8 mouse cellular contexts compared by ENCODE assay signal in genomic region chr8:12756391-12757157, GRCm38 (mm10). TPM values are rescaled to one million over a fixed set of nuclear protein-coding genes. Genes with fewer than 3 reads are reported as not detected.
A peak's percentile ranks its signal among the peaks of the same experiment; 100 is the strongest.
DNase-seq lines count a peak whose midpoint lies in the region; ATAC-seq and TF ChIP-seq lines count a peak whose summit lies in the region.

TSS of gene Atp11a (plus strand) at chr8:12757014.

- H3K27me3 ChIP-seq in embryonic facial prominence, embryonic 12.5 days = no peaks in the 10 kb centered on the region
- H3K27me3 ChIP-seq in limb, embryonic 14.5 days (ENCODE audit: control insufficient read depth, insufficient read depth, low read length) = no peaks in the 10 kb centered on the region
- H3K27me3 ChIP-seq in midbrain, embryonic 15.5 days (replicated peaks) = no peaks in the 10 kb centered on the region
- no peaks in the 10 kb centered on the region for H3K27me3 ChIP-seq in stomach, embryonic 14.5 days (ENCODE audit: control insufficient read depth, insufficient read depth, low read length)

- peak; percentile 76; the same call in 1 of the 2 replicates for ATAC-seq in embryonic facial prominence, embryonic 12.5 days (ENCODE audit: insufficient number of reproducible peaks, insufficient read depth, low FRiP score, low TSS enrichment)
- peak; percentile 85 for ATAC-seq in limb, embryonic 14.5 days (ENCODE audit: low FRiP score, low read depth)
- peak; percentile 92 for ATAC-seq in midbrain, embryonic 15.5 days (replicated peaks)
- peak; percentile 88 for ATAC-seq in stomach, embryonic 14.5 days (ENCODE audit: insufficient number of reproducible peaks, insufficient read depth, low FRiP score, low read depth)

- peak within 1 kb of the TSS; percentile 85 for H3K4me3 ChIP-seq in embryonic facial prominence, embryonic 12.5 days
- peak within 1 kb of the TSS; percentile 83 for H3K4me3 ChIP-seq in limb, embryonic 14.5 days (replicated peaks; ENCODE audit: low read length)
- H3K4me3 ChIP-seq in midbrain, embryonic 15.5 days = peak within 1 kb of the TSS; percentile 78
- H3K4me3 ChIP-seq in stomach, embryonic 14.5 days (ENCODE audit: low read depth, low read length) = peak within 1 kb of the TSS; percentile 85

- no peaks in the 10 kb centered on the region for H3K9me3 ChIP-seq in embryonic facial prominence, embryonic 12.5 days
- no peaks in the 10 kb centered on the region for H3K9me3 ChIP-seq in limb, embryonic 14.5 days (ENCODE audit: control insufficient read depth, low read length)
- no peaks in the 10 kb centered on the region for H3K9me3 ChIP-seq in midbrain, embryonic 15.5 days
- H3K9me3 ChIP-seq in stomach, embryonic 14.5 days (ENCODE audit: control insufficient read depth, low read depth, low read length) = no peaks in the 10 kb centered on the region

- 0 out of 2 replicates have a peak, but pooled peaks have one; percentile 38 for TF ChIP-seq POLR2A in limb, embryonic 14.5 days (IDR thresholded peaks at IDR 0.05; ENCODE audit: borderline replicate concordance, extremely low read depth, insufficient read depth, insufficient read length)

- peaks cover 22% of the 10 kb centered on the region for H3K4me1 ChIP-seq in embryonic facial prominence, embryonic 12.5 days
- H3K4me1 ChIP-seq in limb, embryonic 14.5 days (ENCODE audit: control insufficient read depth, insufficient read depth, low read length) = peaks cover 28% of the 10 kb centered on the region
- peaks cover 29% of the 10 kb centered on the region for H3K4me1 ChIP-seq in midbrain, embryonic 15.5 days
- peaks cover 9% of the 10 kb centered on the region; the same call in 1 of the 2 replicates for H3K4me1 ChIP-seq in stomach, embryonic 14.5 days (ENCODE audit: control insufficient read depth, insufficient read depth, low read length)

- DNase-seq in urinary bladder, adult 2 months (ENCODE audit: low spot score) = peak; percentile 63
- no peak for DNase-seq in urinary bladder, postnatal 10 days (ENCODE audit: low spot score)
- peak; percentile 61 to 68 for DNase-seq in heart, adult 9 months (ENCODE audit: low spot score in 2 of 2)
- peak; percentile 66 for DNase-seq in kidney, adult 9 months
- peak; percentile 68 for DNase-seq in limb, embryonic 14.5 days (ENCODE audit: low spot score)

- H3K9ac ChIP-seq in embryonic facial prominence, embryonic 12.5 days = peak within 1 kb of the TSS; percentile 92
- peak within 1 kb of the TSS; percentile 88 for H3K9ac ChIP-seq in limb, embryonic 14.5 days (ENCODE audit: low read depth, low read length, severe bottlenecking)
- peak within 1 kb of the TSS; percentile 98 for H3K9ac ChIP-seq in midbrain, embryonic 15.5 days
- H3K9ac ChIP-seq in stomach, embryonic 14.5 days (replicated peaks; ENCODE audit: low read depth, low read length) = peak within 1 kb of the TSS; percentile 92

- no peaks in the 10 kb centered on the region for H3K36me3 ChIP-seq in embryonic facial prominence, embryonic 12.5 days
- no peaks in the 10 kb centered on the region for H3K36me3 ChIP-seq in limb, embryonic 14.5 days (ENCODE audit: control insufficient read depth, insufficient read depth, low read length)
- no peaks in the 10 kb centered on the region for H3K36me3 ChIP-seq in midbrain, embryonic 15.5 days (replicated peaks)
- no peaks in the 10 kb centered on the region; the same call in 1 of the 2 replicates for H3K36me3 ChIP-seq in stomach, embryonic 14.5 days (ENCODE audit: control insufficient read depth, insufficient read depth, low read length)

- H3K4me2 ChIP-seq in embryonic facial prominence, embryonic 12.5 days (replicated peaks) = peak within 1 kb of the TSS; percentile 88
- H3K4me2 ChIP-seq in limb, embryonic 14.5 days (replicated peaks; ENCODE audit: low read depth, low read length, severe bottlenecking) = peak within 1 kb of the TSS; percentile 76
- peak within 1 kb of the TSS; percentile 61 for H3K4me2 ChIP-seq in midbrain, embryonic 15.5 days
- peak within 1 kb of the TSS; percentile 83 for H3K4me2 ChIP-seq in stomach, embryonic 14.5 days (replicated peaks; ENCODE audit: low read depth, low read length)

- WGBS in embryonic facial prominence, embryonic 12.5 days = 2% methylated on average over 27 of the region's 62 CpGs
- under 1% methylated on average over 11 of the region's 62 CpGs for WGBS in limb, embryonic 14.5 days
- under 1% methylated on average over 38 of the region's 62 CpGs for WGBS in midbrain, embryonic 15.5 days
- WGBS in stomach, embryonic 14.5 days = under 1% methylated on average over 21 of the region's 62 CpGs

- H3K27ac ChIP-seq in embryonic facial prominence, embryonic 12.5 days = peak within 1 kb of the TSS; percentile 19
- H3K27ac ChIP-seq in limb, embryonic 14.5 days (replicated peaks; ENCODE audit: low read depth, low read length) = peak within 1 kb of the TSS; percentile 48; the same call in 1 of the 2 replicates
- peak within 1 kb of the TSS; percentile 79 for H3K27ac ChIP-seq in midbrain, embryonic 15.5 days
- peak within 1 kb of the TSS; percentile 67; the same call in 1 of the 2 replicates for H3K27ac ChIP-seq in stomach, embryonic 14.5 days (ENCODE audit: low read length)

RNA-seq across cellular contexts. Expression of gene Atp11a, which starts in this region (rescaled TPM):
- 89.0 and 90.9 TPM in 2 replicates for polyA plus RNA-seq in urinary bladder, adult 2 months (2012; rRNA removed)
- polyA plus RNA-seq in embryonic facial prominence, embryonic 12.5 days (2016; fragmentation: Nextera tagmentation; extraction: Ambion mirVana) = 22.5 and 26.3 TPM in 2 replicates
- 81.8 and 103 TPM in 2 replicates for polyA plus RNA-seq in limb, embryonic 14.5 days (2012; rRNA removed)
- 26.0 and 30.7 TPM in 2 replicates for polyA plus RNA-seq in limb, embryonic 14.5 days (2014; fragmentation: Nextera tagmentation; extraction: Ambion mirVana)
- 14.7 and 17.5 TPM in 2 replicates for polyA plus RNA-seq in midbrain, embryonic 15.5 days (2015; fragmentation: Nextera tagmentation; extraction: Ambion mirVana)
- 18.9 and 20.8 TPM in 2 replicates for polyA plus RNA-seq in stomach, embryonic 14.5 days (2014; fragmentation: Nextera tagmentation; extraction: Ambion mirVana)

Comparison
In these comparisons a context has a peak if more than half of its experiments do, and no peak if none do; other contexts are left out.
1. H3K27ac ChIP-seq: peak in every context shown above with its lines; median percentile 79 in midbrain, embryonic 15.5 days; 67 in stomach, embryonic 14.5 days; 48 in limb, embryonic 14.5 days; 19 in embryonic facial prominence, embryonic 12.5 days.